Mouse (Mus musculus) C2C12 (cell line): Measurements from ENCODE around the gene Arhgef3.

Source experiments
- CEBPB ChIP-seq: IDR thresholded peaks from one replicate; pipeline ENCODE4 v1.6.1; 2011; ENCODE audit warnings: low read depth, mild to moderate bottlenecking, control low read depth, moderate library complexity
- CTCF ChIP-seq: IDR thresholded peaks from one replicate; pipeline ENCODE4 v1.5.1; 2011; ENCODE audit not compliant: control insufficient read depth, insufficient read depth, insufficient read length
- FOSL1 ChIP-seq: IDR thresholded peaks from one replicate; pipeline ENCODE4 v1.8.0; 2011; ENCODE audit warnings: mild to moderate bottlenecking, low read length; ENCODE audit not compliant: poor library complexity, insufficient read depth, severe bottlenecking
- MAX ChIP-seq: IDR thresholded peaks from one replicate; pipeline ENCODE4 v1.6.1; 2011; ENCODE audit warnings: mild to moderate bottlenecking, control low read depth
- MYOD1 ChIP-seq: IDR thresholded peaks from one replicate; pipeline ENCODE4 v1.6.1; 2011; ENCODE audit warnings: low read depth; ENCODE audit not compliant: control insufficient read depth, insufficient read length
- MYOG ChIP-seq: IDR thresholded peaks from one replicate; pipeline ENCODE4 v1.6.1; 2011; ENCODE audit not compliant: control insufficient read depth, insufficient read length; ENCODE audit errors: extremely low read depth
- USF1 ChIP-seq: IDR thresholded peaks from one replicate; pipeline ENCODE4 v1.6.1; 2011; ENCODE audit warnings: low read depth, mild to moderate bottlenecking, control low read depth, moderate library complexity

DNA sequence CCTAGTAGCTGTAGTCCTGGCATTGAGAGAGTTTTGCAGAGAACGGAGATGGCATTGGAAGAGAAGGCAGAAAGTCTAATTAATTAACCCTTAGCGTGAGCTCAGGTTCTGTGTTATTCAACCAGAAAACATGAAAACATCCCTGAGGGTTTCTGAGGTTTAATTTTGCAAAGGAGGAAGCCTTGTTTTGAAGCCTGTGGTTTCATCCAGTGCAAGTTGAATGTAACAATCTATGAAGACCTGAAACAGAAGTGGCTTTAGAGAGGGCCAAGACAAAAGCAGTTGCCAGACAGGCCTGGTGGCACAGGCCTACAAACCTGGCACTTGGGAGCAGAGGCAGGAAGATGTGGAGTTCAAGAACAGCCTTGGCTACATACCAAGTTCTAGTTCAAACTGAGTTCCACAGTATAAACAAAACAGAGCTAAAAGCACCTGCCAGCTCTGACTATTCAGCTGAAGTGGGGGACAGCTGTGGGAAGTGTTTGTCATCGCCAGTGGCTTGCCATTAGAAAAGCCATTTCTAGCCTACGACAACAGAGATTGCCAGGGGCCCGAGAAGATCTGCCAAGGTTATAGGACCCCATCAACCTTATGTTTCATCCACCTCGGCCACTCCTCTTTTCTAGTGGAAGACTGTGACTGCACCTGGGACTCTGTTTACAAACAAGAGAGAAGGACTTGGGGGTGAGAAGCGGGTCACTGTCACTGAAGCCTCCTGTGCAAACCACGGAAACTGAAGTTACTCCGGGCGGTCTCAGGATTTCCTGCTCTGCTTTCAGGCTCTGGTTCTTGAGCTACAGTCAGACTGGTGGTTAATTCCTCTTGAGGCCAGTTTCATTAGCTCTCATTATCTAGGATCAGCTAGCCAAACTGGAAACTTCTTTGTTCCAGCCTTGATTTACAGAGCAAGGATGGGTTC is 287.9 kb downstream of the Arhgef3 start:
- TF ChIP-seq CTCF, result no peak
- TF ChIP-seq MAX, result no peak
- no peak for TF ChIP-seq MYOG
- TF ChIP-seq USF1, result no peak
- no peak for TF ChIP-seq CEBPB
- TF ChIP-seq MYOD1, result peak; percentile 27
- no peak for TF ChIP-seq FOSL1
